Mouse (Mus musculus) Muller cell, postnatal 12 days (primary cell): ENCODE results near the gene Mob3a.

Experiments
- DNase-seq: peaks from one replicate; pipeline ENCODE4 v3.0.0-alpha.2; 2015; ENCODE audit errors: inconsistent ontology term

The Mob3a gene

DNA sequence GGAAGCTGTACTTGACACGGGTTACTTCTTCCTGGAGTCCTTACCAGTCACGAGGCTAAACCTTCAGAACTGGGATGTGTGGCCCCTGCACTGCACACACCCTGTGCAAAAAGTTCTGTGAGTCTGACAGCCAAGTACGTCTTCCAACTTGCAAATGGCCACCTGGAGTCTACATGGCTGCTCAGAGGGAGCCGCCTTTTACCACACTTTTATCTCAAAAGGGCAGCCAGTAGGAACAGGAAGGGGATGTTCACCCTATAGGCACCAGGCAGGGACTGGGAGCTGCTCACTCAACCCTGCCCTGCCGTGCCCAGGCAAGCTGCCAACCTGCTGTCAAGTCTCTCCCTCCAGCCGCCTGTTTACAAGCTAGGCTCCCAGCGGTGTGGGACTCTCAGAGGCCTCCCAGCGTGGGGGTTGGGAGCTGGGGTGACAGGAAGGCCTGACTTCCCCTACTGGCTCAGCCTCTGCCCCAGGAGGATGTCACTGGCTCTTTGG is 23.8 kb downstream of the Mob3a start, which contains the start of gene Mknk2:
Gene Mknk2, minus strand, starts transcription at position 171 of the 495 bp plus-strand sequence.
- DNase-seq = peak; percentile 93

DNA sequence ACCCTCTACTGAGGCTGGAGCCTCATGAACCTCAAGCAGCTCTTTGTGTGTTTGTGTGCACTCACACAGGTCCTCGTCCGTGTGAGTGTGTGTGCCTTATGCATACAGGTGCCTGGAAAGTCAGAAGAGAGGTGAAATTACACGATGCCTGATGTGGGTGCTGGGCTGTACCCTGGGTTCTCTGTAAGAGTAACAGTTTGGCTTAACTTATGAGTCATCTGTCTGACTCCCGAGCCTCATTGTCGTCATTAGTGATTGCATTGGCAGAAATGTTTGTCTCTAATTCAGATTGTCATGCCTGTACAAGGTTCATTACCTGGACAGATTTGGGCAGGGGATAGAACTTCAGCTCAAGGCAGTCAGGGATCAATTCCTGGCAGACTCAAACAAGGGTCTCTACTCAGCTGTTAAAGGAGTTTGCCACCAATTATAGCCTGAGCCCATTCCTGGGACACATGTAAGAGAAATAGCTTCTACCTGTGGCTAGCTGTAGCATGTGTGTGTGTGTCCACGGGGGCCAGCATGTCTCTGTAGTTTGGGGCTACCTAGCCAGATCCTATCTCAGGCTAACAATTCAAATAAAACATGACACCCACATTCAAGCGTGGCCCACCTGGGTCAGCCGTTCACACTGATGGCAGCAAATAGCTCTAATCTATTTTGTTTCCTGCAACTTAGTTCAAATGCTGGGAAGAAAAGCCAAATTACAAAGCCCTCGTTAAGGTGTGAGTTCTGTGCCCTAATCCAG is 24.5 kb downstream of the Mob3a start:
- peak; percentile 66 for DNase-seq

DNA sequence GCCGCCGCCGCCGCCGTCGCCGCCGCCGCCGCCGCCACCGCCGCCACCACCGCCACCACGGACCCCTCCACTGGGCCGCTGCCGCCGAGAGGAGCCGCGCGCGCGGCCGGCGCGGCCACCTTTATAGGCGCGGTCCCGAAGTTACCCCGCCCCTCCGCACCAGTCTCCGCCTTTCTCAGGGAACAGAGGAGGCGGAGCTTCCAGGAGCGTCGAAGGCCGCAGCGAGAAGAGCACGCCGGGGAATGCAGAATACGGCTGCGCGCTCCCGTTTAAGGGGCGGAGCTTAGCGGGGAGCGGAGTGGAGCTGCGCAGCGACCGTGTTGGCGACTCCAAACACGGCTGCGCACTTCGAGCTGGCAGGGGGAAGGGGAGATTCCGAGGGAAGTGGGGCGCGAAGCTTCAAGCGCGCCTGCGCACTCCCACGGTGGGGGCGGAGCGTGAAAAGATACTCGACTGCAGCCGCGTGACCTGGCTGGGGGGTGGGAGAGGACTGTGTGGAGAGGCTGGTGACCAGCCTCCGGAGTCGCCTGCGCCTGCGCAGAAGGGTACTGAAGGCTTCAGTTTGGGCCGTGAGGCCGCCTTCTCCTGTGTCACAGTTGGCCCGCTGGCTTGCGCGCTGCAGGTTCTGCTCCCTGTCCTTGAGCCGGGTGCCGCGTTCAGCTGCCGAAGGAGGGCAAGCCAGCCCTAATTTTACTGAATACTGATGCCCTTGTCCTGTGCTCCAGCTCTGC is 25.4 kb downstream of the Mob3a start:
- DNase-seq = peak; percentile 100

DNA sequence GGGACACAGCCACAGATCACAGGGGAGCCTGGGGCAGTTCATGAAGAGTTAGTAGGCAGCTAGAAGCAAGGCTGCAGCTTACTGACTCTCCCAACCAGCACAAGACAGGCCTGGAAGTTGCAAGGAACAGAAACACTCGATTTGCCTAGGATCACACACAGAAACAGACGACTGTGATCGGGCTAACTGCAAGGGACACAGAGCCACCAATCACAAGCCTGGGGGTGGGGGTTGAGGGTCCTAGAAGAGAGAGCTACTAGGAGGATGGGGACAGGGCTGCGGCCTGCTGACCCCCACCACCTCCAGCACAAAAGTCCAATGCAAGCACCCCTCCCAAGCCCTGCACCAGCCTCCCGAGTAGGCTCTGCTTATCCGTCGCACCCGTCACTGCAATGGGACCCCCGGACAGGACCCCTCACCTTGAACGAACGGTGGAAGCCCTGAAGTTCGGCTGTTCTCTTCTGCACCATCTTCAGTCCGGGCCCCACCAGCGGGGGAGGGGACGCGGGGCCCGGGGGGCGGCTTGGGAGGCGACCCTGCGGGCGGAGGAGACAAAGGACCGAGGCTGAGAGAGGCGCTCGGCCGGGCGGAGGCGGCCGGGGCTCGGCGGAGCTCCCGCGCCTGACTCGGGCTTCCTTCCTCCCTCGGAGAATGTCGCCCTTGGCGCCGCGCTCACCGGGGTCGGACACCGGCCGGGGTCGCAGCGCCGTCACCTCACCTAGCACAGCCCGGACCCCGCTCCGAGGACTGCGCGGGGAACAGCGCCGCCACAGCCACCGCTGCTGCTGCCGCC is 26.2 kb downstream of the Mob3a start:
- peak; percentile 30 for DNase-seq

DNA sequence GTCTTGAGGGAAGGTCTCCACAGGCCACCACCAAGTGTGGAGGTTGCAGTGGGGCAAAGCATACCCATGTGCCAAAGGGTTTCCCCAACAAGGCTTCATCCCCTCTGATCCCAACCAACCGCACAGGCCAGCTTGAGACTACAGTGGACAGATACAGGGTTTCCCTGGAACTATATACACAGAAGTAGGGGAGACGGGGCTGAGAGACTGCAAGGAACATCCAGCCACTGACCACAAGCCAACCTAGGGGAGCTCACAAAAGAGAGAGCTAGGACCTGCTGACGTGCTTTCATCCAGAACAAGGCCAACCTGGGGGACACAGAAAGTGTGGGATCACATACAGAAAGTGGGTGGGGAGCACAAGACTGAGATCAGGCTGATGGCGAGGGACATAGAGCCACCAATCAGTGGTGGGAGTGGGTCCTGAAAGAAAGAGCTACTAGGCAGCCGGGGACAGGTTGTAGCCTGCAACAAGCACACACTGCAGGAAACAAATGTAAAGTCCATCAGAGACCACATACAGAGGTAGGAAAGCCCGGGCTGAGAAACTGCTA is 26.8 kb downstream of the Mob3a start:
- DNase-seq = peak; percentile 22

DNA sequence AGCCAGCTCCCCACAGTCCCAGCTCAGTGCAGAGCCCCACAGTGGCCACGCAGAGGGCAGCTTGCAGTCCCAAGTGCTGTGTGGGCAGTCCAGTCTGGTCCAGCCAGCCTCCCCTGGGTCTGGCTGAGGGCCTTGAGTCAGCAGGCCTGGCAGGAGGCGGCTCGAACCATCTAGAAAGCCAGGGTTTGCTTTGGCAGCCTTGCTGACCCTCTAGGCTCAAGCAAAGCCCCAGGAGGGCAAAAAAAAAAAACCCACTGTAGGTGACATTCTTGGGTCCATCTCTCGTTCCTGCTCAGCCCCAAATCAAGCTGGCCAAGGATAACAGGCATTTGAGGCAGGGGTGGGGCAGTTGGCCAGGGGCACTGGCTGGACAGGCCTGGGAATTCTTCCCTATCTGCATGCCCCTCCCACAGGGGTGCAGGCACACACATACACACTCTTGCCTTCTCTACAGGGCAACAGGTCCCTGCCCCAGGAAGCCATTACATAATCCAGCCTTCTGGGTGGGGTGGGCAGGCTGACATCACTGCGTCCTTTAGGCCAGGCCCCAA is 27.5 kb downstream of the Mob3a start:
- DNase-seq = peak; percentile 62

DNA sequence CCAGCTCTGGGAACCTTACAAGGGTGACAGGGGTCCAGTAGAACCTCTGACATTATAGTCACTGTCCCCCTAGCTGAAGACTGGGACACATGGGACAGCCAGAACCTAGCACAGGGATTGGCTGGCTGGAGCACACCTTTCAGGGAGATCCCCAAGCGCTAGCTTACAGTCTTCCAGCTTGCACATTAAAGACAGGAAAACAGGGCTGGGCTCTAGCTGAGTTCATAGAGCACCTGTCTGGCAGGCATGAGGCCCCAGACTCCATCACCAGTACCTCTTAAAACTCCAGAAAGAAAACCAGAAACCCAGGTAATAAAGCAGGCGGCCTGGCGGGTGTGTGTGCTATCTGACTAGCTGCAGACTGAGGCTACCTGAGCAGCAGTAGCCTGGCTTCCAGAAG is 28.1 kb downstream of the Mob3a start:
- no peak for DNase-seq

DNA sequence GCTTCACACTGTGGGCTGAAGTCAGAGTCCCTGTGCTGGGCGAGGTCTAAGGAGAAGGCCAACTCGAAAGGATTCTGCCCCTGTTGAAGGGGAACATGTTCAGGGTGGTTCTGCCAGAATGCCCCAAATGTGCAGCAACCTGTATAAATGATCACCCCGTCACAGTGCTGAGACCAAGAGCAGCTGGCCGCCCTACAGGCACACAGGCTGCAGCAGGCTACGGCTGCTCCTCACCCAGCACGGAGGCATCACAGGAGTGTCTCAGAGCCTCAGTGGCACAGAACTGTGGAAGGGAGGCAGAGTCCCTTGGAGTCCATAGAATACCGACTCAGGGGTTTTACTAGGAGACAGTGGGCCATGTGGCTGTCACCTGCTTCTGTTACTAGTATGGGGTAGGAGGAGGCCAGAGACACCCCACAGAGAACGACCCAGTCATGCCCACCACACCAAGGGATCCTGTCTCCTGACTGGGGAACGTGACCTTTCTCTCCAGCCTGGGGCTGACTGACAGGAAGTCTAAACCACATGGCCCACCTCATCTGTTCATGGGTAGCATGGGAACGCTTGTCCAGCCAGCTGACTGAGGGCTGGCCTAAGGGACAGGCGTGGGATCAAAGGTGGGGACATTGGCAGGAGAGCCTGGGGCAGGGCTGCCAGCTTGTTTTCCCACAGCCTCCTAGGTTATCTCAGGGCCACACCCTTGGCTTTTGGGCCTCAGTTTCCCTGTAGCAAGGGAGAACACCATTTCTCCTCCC is 29.7 kb downstream of the Mob3a start:
- DNase-seq = no peak

DNA sequence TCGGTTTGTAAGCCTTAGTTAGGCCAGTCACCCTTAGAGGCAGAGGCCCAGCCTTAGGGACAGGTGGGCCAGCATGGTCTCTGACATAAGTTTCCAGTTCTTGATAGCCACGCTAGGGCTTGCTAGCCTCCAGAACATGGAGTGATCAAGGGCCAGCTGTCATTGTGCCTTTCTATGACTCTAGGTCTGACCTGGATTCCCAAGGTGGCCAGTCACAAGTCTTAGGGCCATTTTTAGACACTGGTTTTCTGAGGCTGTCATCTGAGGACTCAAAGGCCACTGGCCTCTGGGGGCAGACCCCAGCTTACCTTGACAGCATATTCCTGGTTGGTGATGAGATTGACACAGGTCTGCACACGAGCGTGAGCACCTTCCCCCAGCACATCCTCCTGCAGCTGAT is 30.5 kb downstream of the Mob3a start:
- DNase-seq = no peak

DNA sequence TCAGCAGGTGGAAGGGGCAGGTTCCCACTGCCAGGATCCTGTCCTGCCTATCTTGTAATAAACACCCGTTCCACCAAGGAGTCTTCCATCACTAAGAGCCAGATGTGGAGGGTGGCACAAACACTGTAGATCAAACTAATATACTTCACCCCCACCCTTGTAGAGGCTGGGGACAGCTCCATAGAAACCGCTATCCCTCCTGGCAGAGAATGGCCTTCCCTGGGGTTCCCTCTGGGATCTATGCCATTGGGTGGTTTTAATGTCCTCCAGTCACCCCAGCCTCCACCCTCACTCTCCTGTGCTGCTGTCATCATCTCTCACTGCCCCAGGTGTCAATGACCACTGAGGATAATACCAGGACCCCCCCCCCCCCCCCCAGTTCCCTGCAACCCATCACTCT is 31.2 kb downstream of the Mob3a start:
- DNase-seq = no peak

DNA sequence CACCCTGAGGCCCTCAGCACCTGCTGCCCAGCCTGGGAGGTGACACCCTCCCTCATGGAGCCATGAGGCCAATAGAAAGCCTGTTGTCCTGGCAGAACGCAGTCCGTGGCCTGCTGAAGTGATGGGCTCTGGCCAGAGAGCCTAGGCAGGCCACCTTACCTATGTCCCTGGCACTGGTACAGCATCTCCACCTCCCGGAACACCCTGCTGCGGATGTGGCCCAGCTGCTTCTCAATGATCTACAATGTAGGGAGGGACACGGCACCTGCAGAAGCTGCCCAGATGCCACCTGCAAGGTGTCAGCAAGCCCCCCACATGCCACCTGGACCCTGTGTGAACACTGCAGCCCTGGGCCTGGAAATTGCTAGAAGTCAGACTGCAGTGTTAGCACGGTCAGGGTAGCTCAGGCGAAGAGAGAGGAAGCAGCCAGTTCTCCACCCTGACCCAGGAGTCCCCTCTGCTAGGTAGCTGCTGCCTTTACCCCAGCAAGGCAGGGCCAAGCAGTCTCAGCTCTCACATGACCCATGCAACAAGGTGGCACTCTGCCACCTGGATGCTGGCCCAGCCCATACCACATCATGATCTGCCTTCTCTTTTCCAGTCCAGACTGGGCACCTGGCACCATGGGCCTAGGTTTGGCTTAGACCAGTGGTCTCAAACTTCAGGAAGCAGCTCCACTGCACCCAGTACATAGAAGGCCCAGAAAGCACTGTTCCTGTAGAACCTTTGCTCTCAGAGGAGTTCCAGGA is 31.9 kb downstream of the Mob3a start:
- peak; percentile 56 for DNase-seq

DNA sequence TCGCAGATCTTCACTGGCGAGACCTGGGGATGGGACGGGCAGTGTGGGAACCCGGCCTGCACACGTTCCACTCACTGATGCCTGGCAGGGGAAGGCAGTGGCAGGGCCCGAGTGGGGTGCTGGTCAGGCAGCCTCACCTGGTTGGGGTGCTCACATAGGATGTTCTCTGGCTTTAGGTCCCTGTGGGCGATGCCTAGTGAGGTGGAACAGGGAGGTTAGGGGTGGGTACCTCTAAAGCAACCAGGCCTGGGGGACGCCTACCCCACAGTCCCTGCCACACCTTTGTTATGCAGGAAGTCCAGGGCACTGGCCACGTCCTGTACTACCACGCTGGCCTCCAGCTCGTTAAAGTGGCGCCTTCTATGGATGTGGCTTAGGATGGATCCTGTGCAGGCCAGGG is 32.8 kb downstream of the Mob3a start:
- no peak for DNase-seq

DNA sequence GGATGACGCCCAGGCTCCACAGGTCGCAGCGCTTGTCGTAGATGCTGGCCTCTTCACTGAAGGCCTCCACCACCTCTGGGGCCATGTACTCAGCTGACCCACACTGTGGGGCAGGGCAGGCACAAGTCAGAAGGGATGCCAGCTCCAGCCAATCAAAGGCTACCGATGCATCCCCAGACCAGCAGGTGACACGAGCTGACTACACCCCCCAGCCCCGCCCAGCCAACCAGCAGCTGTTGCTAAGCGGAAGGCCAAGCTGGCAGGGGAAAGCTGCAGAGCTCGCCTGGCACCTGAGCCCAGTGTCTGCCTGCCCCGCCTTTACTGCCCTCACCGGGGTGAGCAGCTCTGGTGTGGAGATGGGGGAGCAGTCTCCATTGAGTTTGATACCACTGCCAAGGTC is 33.2 kb downstream of the Mob3a start:
- no peak for DNase-seq

DNA sequence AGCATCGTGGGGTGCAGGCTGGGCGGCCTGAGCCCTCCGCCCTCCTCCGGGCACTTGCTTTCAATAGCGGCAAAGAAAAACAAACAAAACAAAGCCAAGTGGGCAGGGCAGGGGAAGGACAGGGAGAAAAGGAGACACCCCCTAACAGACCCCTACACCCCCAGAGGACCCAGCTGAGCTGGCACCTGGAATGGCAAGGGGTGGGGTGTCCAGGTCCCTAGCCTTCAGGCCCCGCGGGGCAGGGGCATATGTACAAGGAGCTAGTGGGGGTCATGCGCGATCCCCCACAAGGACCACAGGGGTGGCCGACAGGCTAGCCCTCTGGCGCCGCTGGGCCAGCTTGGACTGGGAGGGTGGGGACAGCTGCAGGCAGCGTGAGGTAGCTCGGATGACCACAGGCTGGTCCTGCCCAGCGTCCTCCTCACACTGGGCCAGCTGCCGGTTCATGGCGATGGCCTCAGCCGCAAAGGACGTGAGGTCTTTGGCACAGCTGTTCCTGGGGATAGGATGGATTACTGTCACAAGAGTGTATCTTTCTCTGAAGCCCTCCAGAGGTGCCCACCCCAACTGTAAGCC is 34.9 kb downstream of the Mob3a start:
- no peak for DNase-seq

DNA sequence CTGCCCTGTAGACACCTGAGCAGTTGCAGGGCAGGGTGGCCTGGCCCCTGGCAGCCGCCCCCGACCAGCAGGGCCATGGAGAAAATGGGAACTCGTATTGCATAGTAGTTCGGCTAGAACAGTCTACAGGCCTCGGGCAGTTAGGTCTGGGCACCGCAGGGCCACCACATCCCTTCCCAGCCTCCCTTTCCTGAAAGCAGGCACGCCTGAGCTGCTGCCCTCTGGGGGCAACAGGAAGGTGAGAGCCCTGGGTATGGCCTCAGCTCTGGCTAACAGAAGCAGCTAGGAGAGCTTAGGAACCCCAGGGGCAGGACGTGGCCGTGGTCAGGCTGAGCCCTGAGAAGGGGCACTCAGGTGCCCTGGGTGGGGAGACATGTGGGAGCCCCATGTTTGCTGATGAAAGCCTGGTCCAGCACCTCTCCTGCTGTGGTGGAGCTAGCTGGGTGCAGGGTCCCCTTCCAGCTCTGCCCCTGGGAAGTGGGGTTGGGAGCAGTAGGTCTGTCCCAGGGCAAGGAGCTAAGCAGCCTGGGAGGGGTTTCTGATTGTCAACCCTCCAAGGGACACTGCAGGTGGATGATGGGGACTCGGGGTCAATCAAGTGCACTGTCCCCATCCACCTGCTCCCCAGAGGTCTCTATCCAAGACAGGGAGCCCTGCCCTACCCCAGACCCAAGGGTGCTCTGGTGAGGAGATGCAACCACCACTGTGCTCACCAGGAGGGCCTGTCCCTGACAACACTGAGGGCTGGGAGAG is 35.6 kb downstream of the Mob3a start:
- no peak for DNase-seq

DNA sequence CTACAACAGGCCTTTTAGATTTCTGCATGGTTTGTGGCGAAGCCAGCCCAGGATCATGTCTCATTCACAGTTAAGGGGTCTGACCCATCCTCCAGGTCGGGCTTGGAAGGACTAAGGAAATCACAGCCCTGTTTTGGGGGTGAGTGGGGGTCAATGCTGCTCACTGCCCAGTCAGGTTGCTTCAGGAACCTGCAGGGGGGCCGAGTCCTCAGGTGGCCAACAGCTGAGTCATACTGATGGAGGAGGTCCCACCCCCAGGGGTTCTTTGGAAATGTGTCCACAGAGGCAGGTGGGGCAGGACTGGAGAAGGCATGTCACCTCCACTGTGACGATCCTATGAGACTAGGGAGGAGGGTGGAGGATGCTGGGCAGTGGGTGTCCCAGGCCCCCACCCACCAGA is 36.3 kb downstream of the Mob3a start:
- no peak for DNase-seq

DNA sequence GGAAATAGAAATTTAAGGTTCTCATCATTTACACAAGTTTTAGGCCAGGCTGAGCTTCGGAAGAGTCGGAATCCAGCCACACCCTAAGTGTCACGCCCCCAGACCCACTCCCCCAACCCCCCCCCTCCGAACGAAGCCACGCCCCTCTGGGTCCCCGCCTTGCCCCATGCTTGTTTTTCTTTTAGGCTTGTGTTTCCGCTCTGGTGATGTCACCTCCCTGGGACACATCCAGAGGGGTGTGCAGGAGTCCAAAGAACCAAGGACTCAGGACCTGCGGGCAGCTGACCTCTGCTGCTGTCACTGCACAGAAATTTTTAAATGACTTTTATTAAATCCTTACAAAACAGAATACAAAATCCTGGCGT is 36.8 kb downstream of the Mob3a start:
- peak; percentile 78 for DNase-seq

DNA sequence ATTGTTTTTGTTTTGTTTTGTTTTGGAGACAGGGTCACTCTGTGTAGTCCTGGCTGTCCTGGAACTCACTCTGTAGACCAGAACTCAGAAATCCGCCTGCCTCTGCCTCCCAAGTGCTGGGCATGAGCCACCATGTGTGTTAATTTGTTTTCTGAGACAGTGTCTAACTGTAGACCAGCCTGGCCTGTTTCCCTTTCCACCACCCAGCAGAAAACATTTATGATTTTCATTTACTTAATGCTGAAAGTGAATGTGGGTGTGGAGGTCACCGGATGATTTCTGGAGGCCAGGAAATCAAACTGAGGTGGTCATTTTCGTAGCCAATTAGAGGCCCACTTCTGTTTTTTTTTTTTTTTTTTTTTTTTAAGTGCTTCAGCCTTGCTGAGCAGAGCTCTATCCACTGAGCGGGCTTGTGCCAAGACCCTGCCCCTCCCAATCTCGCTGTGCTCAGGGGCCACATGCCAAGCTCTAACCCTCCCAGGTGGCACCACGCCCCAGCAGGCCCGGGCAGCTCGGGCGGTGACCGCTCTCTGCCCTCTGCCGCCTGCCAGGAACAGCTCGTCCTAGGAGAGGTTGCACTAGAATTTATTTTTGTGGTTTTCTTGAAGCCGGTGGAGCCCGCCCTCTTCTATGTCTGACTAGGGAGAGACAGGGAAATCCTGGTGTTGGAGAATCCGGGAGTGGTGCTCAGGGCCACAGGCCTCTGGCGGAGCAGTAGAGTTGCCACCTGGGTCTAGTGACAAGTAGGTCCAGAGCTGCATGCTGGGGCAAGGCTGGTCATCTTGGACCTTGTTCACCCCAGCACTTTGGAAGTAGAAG is 37.4 kb downstream of the Mob3a start:
- peak; percentile 87 for DNase-seq
